Mouse (Mus musculus) embryonic fibroblast, embryonic 13.5 days (primary cell): ENCODE data around the gene Pabpc1l. TPM values are rescaled to one million over a fixed set of nuclear protein-coding genes. Genes with fewer than 3 reads are reported as not detected.

Experiments
- H3K27ac ChIP-seq: 2 replicates; pipeline ENCODE4 v1.5.1; 2012; ENCODE audit warnings: low read length, control low read depth, inconsistent platforms; ENCODE audit not compliant: insufficient read depth
- H3K4me1 ChIP-seq: 2 replicates; pipeline ENCODE4 v1.6.1; 2011; ENCODE audit warnings: low read length; ENCODE audit not compliant: control insufficient read depth, insufficient read depth
- H3K4me3 ChIP-seq: 2 replicates; pipeline ENCODE4 v1.5.1; 2011; ENCODE audit warnings: mild to moderate bottlenecking, control low read depth, low read length; ENCODE audit not compliant: insufficient read depth
- CTCF ChIP-seq: IDR thresholded peaks from 2 replicates; pipeline ENCODE4 v1.5.1; 2011; ENCODE audit warnings: mild to moderate bottlenecking, control low read depth, low read length, moderate library complexity, borderline replicate concordance; ENCODE audit not compliant: insufficient read depth
- POLR2A ChIP-seq: IDR thresholded peaks from 2 replicates; pipeline ENCODE4 v1.6.1; 2011; ENCODE audit warnings: low read depth, mild to moderate bottlenecking, control low read depth, low read length, moderate library complexity
- polyA plus RNA-seq: library from polyadenylated mRNA; stranded (reverse); fragments of >200 nt; gene quantifications from 2 replicates; pipeline ENCODE4 v1.2.4, GENCODE M21; 2011; ENCODE audit warnings: low read depth; ENCODE audit not compliant: missing spikeins, insufficient read length

Gene Pabpc1l
- polyA plus RNA-seq, 1 experiment = 1.4 TPM

DNA sequence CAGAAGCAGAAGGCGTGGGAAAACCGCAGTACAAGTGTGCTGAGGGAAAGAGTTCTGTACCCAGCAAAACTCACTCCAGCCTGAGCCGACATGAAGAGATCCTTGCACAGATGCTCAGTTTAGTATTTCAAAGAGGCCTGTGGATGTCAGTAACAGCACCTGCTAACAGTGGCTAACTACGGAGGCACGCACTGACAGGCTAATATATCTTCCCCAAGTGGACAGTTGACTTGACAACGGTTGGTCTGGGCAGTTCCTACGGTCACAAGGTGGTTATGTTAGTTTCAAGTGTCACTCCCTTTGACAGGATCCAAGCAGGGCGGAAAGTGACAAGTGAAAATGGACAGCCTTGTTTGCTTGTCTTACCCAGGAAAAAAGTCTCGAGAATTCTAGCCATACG, 56.9 kb downstream of the Pabpc1l start:
- Histone ChIP-seq H3K27ac (no peak overlapping the region), H3K4me1 (0 out of 2 replicates have a peak, but pooled peaks cover under 1% of the 10 kb centered on the region), H3K4me3 (no peak overlapping the region)
- TF ChIP-seq POLR2A (no peak), CTCF (no peak)

DNA sequence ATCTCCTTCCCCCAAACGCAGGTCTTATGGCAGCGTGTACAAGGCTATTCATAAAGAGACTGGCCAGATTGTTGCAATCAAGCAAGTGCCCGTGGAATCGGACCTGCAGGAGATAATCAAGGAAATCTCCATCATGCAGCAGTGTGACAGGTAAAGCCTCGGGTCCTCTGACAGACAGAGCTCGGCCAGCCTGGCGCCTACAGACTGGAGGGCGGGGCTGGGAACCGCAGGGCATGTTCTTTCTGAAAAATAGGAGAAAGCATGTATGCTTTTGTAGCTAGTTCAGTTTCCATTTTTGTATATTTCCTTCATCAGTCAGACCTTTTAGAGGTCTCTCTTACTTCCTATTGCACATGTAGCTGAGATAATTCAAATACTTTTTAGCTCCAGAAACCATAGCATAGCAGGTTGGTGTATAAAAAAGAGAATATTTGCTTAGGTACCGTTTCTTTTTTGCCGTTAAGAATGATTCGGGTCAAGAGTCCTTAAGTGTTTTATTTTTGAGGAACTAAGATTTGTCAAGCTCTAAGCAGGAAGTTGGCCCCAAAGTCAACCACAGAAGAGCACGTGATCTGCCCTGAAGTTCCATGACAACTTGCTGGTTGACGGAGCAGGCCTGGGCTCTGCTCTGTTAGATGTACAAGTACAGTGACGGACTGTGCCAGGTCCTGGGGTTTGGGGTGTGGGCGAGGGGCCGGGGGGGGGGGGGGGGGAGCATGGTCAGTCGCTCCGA, 58.5 kb downstream of the Pabpc1l start:
- H3K4me1 ChIP-seq = no peaks in the 10 kb centered on the region
- no peak overlapping the region for H3K4me3 ChIP-seq
- TF ChIP-seq CTCF = no peak
- TF ChIP-seq POLR2A = no peak
- no peak overlapping the region for H3K27ac ChIP-seq

DNA sequence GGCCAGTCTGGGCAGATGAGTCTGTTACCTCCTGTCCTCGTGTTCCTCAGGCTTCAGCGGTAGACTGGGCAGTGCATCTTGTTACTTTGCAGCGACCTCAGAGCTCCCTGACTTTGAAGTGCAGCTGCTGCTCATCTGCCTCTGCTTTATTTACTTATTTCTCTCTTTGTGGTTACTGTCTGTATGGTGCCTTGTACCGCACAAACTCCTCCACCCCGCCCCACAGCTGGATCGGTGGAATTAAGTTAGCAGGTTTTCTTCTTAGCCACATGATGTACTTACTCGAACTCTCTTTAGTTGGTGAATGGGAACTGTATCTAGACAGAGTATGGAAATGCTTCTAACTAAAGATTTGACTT, 59.1 kb downstream of the Pabpc1l start:
- Histone ChIP-seq H3K4me1 (no peaks in the 10 kb centered on the region), H3K27ac (no peak overlapping the region), H3K4me3 (no peak overlapping the region)
- TF ChIP-seq CTCF (no peak), POLR2A (no peak)

DNA sequence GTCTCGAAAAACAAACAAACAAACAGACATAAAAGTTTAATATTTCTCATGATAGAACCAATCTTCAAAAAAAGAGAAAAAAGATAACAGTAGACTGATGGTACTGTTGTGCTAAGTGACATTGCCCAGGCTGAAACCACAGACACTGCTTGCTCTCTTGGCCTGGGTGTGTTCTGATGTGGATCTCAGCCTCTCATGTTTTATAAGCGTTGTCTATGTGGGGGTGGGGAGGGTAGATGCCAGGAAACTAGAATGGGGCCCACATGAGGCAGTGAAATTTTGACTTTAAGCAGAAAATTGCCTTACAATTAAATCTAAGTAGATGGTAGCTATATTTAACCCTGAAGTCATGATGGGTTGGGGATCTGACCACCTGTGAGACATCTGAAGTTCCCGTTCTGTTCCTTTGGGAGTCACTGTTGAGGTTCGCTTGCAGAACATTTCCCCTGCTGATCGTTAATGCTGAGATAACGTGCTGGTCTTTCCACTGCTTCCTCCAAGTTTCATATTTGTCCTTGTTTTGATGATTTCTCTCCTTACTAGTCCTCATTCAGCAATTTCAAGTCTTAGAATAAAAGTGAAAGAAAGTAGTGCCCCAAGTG, 62.3 kb downstream of the Pabpc1l start:
- H3K4me3 ChIP-seq = no peak overlapping the region
- H3K27ac ChIP-seq = no peak overlapping the region
- no peaks in the 10 kb centered on the region for H3K4me1 ChIP-seq
- TF ChIP-seq CTCF (no peak), POLR2A (no peak)

DNA sequence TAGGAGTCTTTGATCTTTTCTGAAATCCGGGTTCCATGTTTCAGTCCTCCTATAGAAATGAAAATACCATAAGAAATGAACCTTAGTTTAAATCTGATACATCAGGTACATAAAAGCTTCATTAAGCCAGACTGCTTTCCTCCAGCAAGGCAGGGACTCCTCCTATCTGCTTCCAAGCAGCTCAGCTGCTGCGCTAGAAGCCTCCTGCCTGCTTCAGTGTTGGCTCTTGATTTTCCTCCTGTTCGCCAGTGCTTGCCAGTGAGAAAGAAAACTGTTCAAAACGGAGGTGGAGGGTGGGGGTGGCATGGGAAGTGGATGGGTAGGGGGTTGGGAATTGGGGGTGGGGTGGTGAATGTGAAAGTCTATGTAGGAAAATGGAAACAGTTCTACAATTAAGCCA, 64.3 kb downstream of the Pabpc1l start:
- H3K4me3 ChIP-seq = no peak overlapping the region
- H3K4me1 ChIP-seq = no peaks in the 10 kb centered on the region
- TF ChIP-seq POLR2A = no peak
- TF ChIP-seq CTCF = no peak
- H3K27ac ChIP-seq = no peak overlapping the region

DNA sequence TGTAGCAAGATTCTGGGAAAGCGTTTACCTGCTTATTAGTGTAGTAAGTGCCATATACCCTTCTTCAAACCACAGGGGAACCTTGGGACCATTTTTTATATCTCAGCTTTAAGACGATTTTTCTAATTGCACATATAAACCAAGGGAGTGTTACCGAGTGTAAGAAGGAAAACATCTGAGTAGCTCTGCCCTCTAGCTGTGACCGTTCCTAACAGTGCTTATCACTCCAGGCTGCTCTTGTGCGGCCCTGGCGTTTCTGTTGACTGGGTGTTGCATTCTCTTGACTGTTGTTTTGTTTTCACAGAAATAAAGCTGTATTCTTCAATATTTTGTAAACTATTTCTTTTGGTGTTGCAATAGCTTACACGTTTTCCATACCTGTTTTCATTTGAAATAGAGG, 68.9 kb downstream of the Pabpc1l start:
- Histone ChIP-seq H3K4me1 (no peaks in the 10 kb centered on the region), H3K27ac (no peak overlapping the region), H3K4me3 (no peak overlapping the region)
- TF ChIP-seq CTCF = no peak
- no peak for TF ChIP-seq POLR2A

DNA sequence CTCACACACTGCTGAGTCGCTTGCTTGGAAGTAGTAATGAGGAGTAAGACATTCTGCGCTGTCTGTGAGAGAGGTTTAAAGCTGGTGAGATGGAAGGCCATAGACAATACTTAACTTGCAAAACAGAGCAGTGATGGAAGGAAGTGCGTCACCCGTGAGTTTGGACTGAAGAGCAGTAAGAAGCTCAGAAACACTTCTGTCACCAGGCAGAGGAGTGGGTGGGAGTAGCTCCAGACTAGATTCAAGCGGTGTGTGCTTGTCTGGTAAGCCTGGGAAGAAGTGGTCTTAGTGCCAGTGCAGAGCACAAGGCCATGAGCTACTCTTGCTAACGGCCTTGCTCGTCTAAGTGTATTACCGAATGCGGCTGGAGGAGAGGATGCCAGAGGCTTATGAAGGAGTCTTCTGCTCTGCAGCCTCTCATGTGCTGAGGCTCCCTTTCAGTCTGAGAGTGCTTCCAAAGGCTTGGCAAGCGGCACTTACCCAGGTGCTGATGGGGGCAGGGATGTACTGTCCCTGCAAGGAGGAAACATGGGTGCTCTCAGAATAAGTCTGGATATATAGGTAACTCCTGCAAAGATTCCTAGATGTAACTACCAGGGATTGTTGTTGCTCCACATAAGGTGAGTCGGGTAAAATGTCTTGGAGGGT, 73.5 kb downstream of the Pabpc1l start:
- Histone ChIP-seq H3K27ac (no peak overlapping the region), H3K4me1 (no peaks in the 10 kb centered on the region), H3K4me3 (no peak overlapping the region)
- no peak for TF ChIP-seq CTCF
- no peak for TF ChIP-seq POLR2A

Other genes starting within 250 kb of the Pabpc1l start
- 203 and 212 TPM in 2 replicates for gene Ccn5, start 204.6 kb upstream of the Pabpc1l start, polyA plus RNA-seq
- 0.26 TPM in 1 of 2 replicates, not detected in the other for gene Kcnk15, start 171.8 kb upstream of the Pabpc1l start, polyA plus RNA-seq
- 0.14 TPM in 1 of 2 replicates, not detected in the other for gene Rims4, start 106.8 kb upstream of the Pabpc1l start, polyA plus RNA-seq
- gene Ywhab, start 30.5 kb upstream of the Pabpc1l start, polyA plus RNA-seq = 208 and 218 TPM in 2 replicates
- 23.1 and 24.0 TPM in 2 replicates for gene Stk4, start 44.9 kb downstream of the Pabpc1l start, polyA plus RNA-seq
- gene Tomm34, start 45.7 kb downstream of the Pabpc1l start, polyA plus RNA-seq = 37.2 and 38.8 TPM in 2 replicates
- 0.23 and 1.1 TPM in 2 replicates for gene Kcns1, start 145.7 kb downstream of the Pabpc1l start, polyA plus RNA-seq
- not detected in 2 replicates for gene Wfdc5, start 157.3 kb downstream of the Pabpc1l start, polyA plus RNA-seq
- gene Wfdc12, start 165.2 kb downstream of the Pabpc1l start, polyA plus RNA-seq = not detected in 2 replicates
- not detected in 2 replicates for gene Wfdc15a, start 174.7 kb downstream of the Pabpc1l start, polyA plus RNA-seq
- gene Wfdc15b, start 196.2 kb downstream of the Pabpc1l start, polyA plus RNA-seq = not detected in 2 replicates
- not detected in 2 replicates for gene Svs2, start 213.0 kb downstream of the Pabpc1l start, polyA plus RNA-seq
- gene Svs3b, start 231.2 kb downstream of the Pabpc1l start, polyA plus RNA-seq = not detected in 2 replicates